Mouse (Mus musculus) neural tube, embryonic 13.5 days (tissue): ENCODE measurements around the gene Rsph1. TPM values are rescaled to one million over a fixed set of nuclear protein-coding genes. Genes with fewer than 3 reads are reported as not detected.

Source experiments
- ATAC-seq: fragments of 200-750 bp; cut with Nextera tagmentation; 2 replicates; pipeline ENCODE4 v1.8.0; 2017; ENCODE audit warnings: low read depth, mild to moderate bottlenecking, moderate TSS enrichment, moderate library complexity
- H3K27ac ChIP-seq: fragments of 300-500 bp; sonication (generic); replicated peaks from 2 replicates; pipeline ENCODE4 v1.5.1; 2015; ENCODE audit warnings: moderate library complexity, mild to moderate bottlenecking, inconsistent platforms
- H3K27me3 ChIP-seq: fragments of 300-500 bp; sonication (generic); 2 replicates; pipeline ENCODE4 v1.6.1; 2015; ENCODE audit warnings: mild to moderate bottlenecking, inconsistent platforms
- H3K36me3 ChIP-seq: fragments of 300-500 bp; sonication (generic); 2 replicates; pipeline ENCODE4 v1.6.1; 2015; ENCODE audit warnings: mild to moderate bottlenecking, inconsistent platforms
- H3K4me1 ChIP-seq: fragments of 300-500 bp; sonication (generic); replicated peaks from 2 replicates; pipeline ENCODE4 v1.6.1; 2015; ENCODE audit warnings: inconsistent platforms
- H3K4me2 ChIP-seq: fragments of 300-500 bp; sonication (generic); 2 replicates; pipeline ENCODE4 v1.6.1; 2015; ENCODE audit warnings: inconsistent platforms, mild to moderate bottlenecking, moderate library complexity
- H3K4me3 ChIP-seq: fragments of 300-500 bp; sonication (generic); 2 replicates; pipeline ENCODE4 v1.5.1; 2015; ENCODE audit warnings: mild to moderate bottlenecking, inconsistent platforms
- H3K9ac ChIP-seq: fragments of 300-500 bp; sonication (generic); 2 replicates; pipeline ENCODE4 v1.6.1; 2015; ENCODE audit warnings: moderate library complexity, mild to moderate bottlenecking, inconsistent platforms
- H3K9me3 ChIP-seq: fragments of 300-500 bp; sonication (generic); 2 replicates; pipeline ENCODE4 v1.6.1; 2016; ENCODE audit warnings: inconsistent platforms
- WGBS: fragments of 180-500 bp; shearing (Covaris S2); methylation state at CpG from one replicate; pipeline ENCODE4 v1.1.7; 2015; 5-methylcytosine and 5-hydroxymethylcytosine counted together
- polyA plus RNA-seq: library from polyadenylated mRNA; unstranded; fragments of >200 nt; fragmentation: Nextera tagmentation; extraction: Ambion mirVana; gene quantifications from 2 replicates; pipeline ENCODE4 v1.2.1, GENCODE M21; 2015

Rsph1 gene
- polyA plus RNA-seq, 1 experiment from 2014 or later, result 2.3 TPM

GRCm38 (mm10) chr17:31260430-31260829, 16.8 kb downstream of the Rsph1 start:
- Histone ChIP-seq H3K4me2 (no peak overlapping the region), H3K36me3 (no peaks in the 10 kb centered on the region), H3K27me3 (no peaks in the 10 kb centered on the region), H3K27ac (no peak overlapping the region), H3K4me3 (no peak overlapping the region), H3K9me3 (no peaks in the 10 kb centered on the region), H3K4me1 (no peaks in the 10 kb centered on the region), H3K9ac (no peak overlapping the region)
- WGBS, result 88% methylated on average over 7 of the region's 7 CpGs
- ATAC-seq, result no peak

- no peaks in the 10 kb centered on the region for H3K27me3 ChIP-seq
- no peak for ATAC-seq
- no peaks in the 10 kb centered on the region for H3K36me3 ChIP-seq
- H3K4me2 ChIP-seq, result no peak overlapping the region
- H3K4me3 ChIP-seq, result no peak overlapping the region
- 76% methylated on average over 4 of the region's 4 CpGs for WGBS
- peaks cover 2% of the 10 kb centered on the region for H3K4me1 ChIP-seq
- no peak overlapping the region for H3K27ac ChIP-seq
- H3K9ac ChIP-seq, result no peak overlapping the region
- no peaks in the 10 kb centered on the region for H3K9me3 ChIP-seq
These were observed 17.4 kb downstream of the Rsph1 start for GRCm38 (mm10) chr17:31259825-31260224.

GRCm38 (mm10) chr17:31259145-31259544, 18.0 kb downstream of the Rsph1 start:
- no peak overlapping the region for H3K9ac ChIP-seq
- 61% methylated on average over 4 of the region's 4 CpGs for WGBS

GRCm38 (mm10) chr17:31258310-31258865, 18.8 kb downstream of the Rsph1 start:
- no peak overlapping the region for H3K9ac ChIP-seq
- no peaks in the 10 kb centered on the region for H3K9me3 ChIP-seq
- 88% methylated on average over 9 of the region's 9 CpGs for WGBS
- peaks cover 7% of the 10 kb centered on the region for H3K4me1 ChIP-seq
- no peaks in the 10 kb centered on the region for H3K27me3 ChIP-seq
- no peaks in the 10 kb centered on the region for H3K36me3 ChIP-seq
- no peak overlapping the region for H3K4me2 ChIP-seq
- no peak overlapping the region for H3K4me3 ChIP-seq
- no peak for ATAC-seq
- H3K27ac ChIP-seq, result no peak overlapping the region

More at GRCm38 (mm10) chr17:31259145-31259544, 18.0 kb downstream of the Rsph1 start:
- H3K4me2 ChIP-seq, result no peak overlapping the region
- H3K4me1 ChIP-seq, result peaks cover 7% of the 10 kb centered on the region
- H3K9me3 ChIP-seq, result no peaks in the 10 kb centered on the region
- H3K4me3 ChIP-seq, result no peak overlapping the region
- H3K27ac ChIP-seq, result no peak overlapping the region
- no peaks in the 10 kb centered on the region for H3K36me3 ChIP-seq
- ATAC-seq, result no peak
- H3K27me3 ChIP-seq, result no peaks in the 10 kb centered on the region

GRCm38 (mm10) chr17:31257898-31258297, 19.3 kb downstream of the Rsph1 start:
- Histone ChIP-seq H3K9me3 (no peaks in the 10 kb centered on the region), H3K27ac (no peak overlapping the region), H3K36me3 (no peaks in the 10 kb centered on the region), H3K9ac (no peak overlapping the region), H3K4me3 (no peak overlapping the region), H3K4me1 (peaks cover 7% of the 10 kb centered on the region), H3K27me3 (no peaks in the 10 kb centered on the region), H3K4me2 (no peak overlapping the region)
- WGBS, result 92% methylated on average over 12 of the region's 12 CpGs
- no peak for ATAC-seq

- H3K27ac ChIP-seq, result no peak overlapping the region
- no peak overlapping the region for H3K9ac ChIP-seq
- ATAC-seq, result no peak
- H3K4me2 ChIP-seq, result no peak overlapping the region
- WGBS, result 91% methylated on average over 1 of the region's 1 CpGs
- no peak overlapping the region for H3K4me3 ChIP-seq
- H3K36me3 ChIP-seq, result no peaks in the 10 kb centered on the region
- no peaks in the 10 kb centered on the region for H3K27me3 ChIP-seq
- H3K9me3 ChIP-seq, result no peaks in the 10 kb centered on the region
- H3K4me1 ChIP-seq, result peaks cover 7% of the 10 kb centered on the region
These were observed 20.0 kb downstream of the Rsph1 start for GRCm38 (mm10) chr17:31257149-31257548.

GRCm38 (mm10) chr17:31254463-31254931, 22.7 kb downstream of the Rsph1 start:
- H3K9ac ChIP-seq, result no peak overlapping the region

GRCm38 (mm10) chr17:31253951-31254350, 23.2 kb downstream of the Rsph1 start:
- H3K4me1 ChIP-seq, result peaks cover 7% of the 10 kb centered on the region
- no peak overlapping the region for H3K9ac ChIP-seq
- no peaks in the 10 kb centered on the region for H3K9me3 ChIP-seq
- no peak overlapping the region for H3K27ac ChIP-seq
- no peak overlapping the region for H3K4me2 ChIP-seq
- WGBS, result 67% methylated on average over 5 of the region's 5 CpGs
- H3K27me3 ChIP-seq, result no peaks in the 10 kb centered on the region
- H3K36me3 ChIP-seq, result no peaks in the 10 kb centered on the region
- H3K4me3 ChIP-seq, result no peak overlapping the region
- no peak for ATAC-seq

More at GRCm38 (mm10) chr17:31254463-31254931, 22.7 kb downstream of the Rsph1 start:
- Histone ChIP-seq H3K27me3 (no peaks in the 10 kb centered on the region), H3K27ac (no peak overlapping the region), H3K4me2 (0 out of 2 replicates have a peak overlapping the region, but pooled peaks have one; percentile 17), H3K4me3 (no peak overlapping the region), H3K9me3 (no peaks in the 10 kb centered on the region), H3K36me3 (no peaks in the 10 kb centered on the region), H3K4me1 (peaks cover 7% of the 10 kb centered on the region)
- 10% methylated on average over 9 of the region's 9 CpGs for WGBS
- ATAC-seq, result peak; percentile 91

GRCm38 (mm10) chr17:31247144-31247543, 30.0 kb downstream of the Rsph1 start:
- Histone ChIP-seq H3K36me3 (no peaks in the 10 kb centered on the region), H3K9me3 (no peaks in the 10 kb centered on the region), H3K27ac (no peak overlapping the region), H3K9ac (no peak overlapping the region), H3K27me3 (no peaks in the 10 kb centered on the region), H3K4me1 (no peaks in the 10 kb centered on the region), H3K4me2 (no peak overlapping the region), H3K4me3 (no peak overlapping the region)
- no peak for ATAC-seq
- WGBS, result 31% methylated on average over 5 of the region's 5 CpGs

- no peaks in the 10 kb centered on the region for H3K4me1 ChIP-seq
- H3K4me2 ChIP-seq, result no peak overlapping the region
- H3K36me3 ChIP-seq, result no peaks in the 10 kb centered on the region
- ATAC-seq, result no peak
- no peak overlapping the region for H3K27ac ChIP-seq
- no peak overlapping the region for H3K4me3 ChIP-seq
- no peak overlapping the region for H3K9ac ChIP-seq
- 82% methylated on average over 5 of the region's 5 CpGs for WGBS
- H3K27me3 ChIP-seq, result no peaks in the 10 kb centered on the region
- H3K9me3 ChIP-seq, result no peaks in the 10 kb centered on the region
These were observed 31.9 kb downstream of the Rsph1 start for GRCm38 (mm10) chr17:31245321-31245720.

GRCm38 (mm10) chr17:31242764-31243163, 34.4 kb downstream of the Rsph1 start:
- Histone ChIP-seq H3K4me1 (no peaks in the 10 kb centered on the region), H3K9me3 (no peaks in the 10 kb centered on the region), H3K4me3 (no peak overlapping the region), H3K27ac (no peak overlapping the region), H3K36me3 (no peaks in the 10 kb centered on the region), H3K9ac (no peak overlapping the region), H3K4me2 (no peak overlapping the region), H3K27me3 (no peaks in the 10 kb centered on the region)
- 8% methylated on average over 1 of the region's 1 CpGs for WGBS
- ATAC-seq, result no peak

- no peak for ATAC-seq
- WGBS, result 88% methylated on average over 8 of the region's 8 CpGs
- H3K4me3 ChIP-seq, result no peak overlapping the region
These were observed 36.0 kb downstream of the Rsph1 start for GRCm38 (mm10) chr17:31241156-31241555.

More at GRCm38 (mm10) chr17:31241156-31241555, 36.0 kb downstream of the Rsph1 start:
- Histone ChIP-seq H3K4me1 (no peaks in the 10 kb centered on the region), H3K27ac (no peak overlapping the region), H3K9me3 (no peaks in the 10 kb centered on the region), H3K36me3 (no peaks in the 10 kb centered on the region), H3K27me3 (no peaks in the 10 kb centered on the region), H3K9ac (no peak overlapping the region), H3K4me2 (no peak overlapping the region)
